Mouse (Mus musculus) ES-Bruce4 (cell line): ENCODE results near the gene Rps6kb2.

ENCODE experiments used
- CTCF ChIP-seq: IDR thresholded peaks from one replicate; pipeline ENCODE4 v1.8.1; 2011; ENCODE audit warnings: low read depth, low read length
- POLR2A ChIP-seq: IDR thresholded peaks from one replicate; pipeline ENCODE4 v1.8.1; 2011; ENCODE audit warnings: low read length; ENCODE audit not compliant: insufficient read depth

DNA sequence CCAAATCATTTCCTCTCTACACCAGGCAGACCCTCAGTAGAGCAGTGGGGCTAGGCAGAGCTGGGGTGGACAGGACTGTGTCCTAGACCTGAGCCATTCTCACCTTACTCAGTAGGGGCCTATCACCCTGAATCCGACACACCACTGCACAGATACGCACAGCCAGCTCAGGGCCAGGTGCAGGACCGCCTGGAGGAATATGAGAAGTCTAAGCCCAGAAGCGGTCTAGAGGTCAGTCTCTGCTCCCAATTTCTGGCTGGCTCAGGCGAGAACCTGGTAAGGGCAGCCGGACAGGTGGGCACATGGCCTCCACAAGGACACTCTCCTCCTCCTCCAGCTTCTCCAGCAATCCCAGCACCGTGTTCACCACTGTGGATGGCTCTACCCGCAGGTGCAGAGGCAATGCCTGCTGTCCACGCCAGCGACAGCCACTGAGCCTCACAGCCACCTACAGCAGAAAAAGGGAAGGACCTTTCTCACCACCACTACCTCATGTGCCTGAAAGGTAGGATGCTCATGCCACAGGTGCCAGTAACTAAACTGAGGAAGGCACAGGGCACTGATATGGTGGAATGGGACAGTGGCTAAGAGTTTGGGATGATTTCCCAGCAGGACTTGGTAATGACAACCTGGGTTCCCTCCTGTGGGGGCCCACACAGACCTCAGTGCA is 7.7 kb upstream of the Rps6kb2 start:
- no peak for TF ChIP-seq POLR2A
- no peak for TF ChIP-seq CTCF
